Mouse (Mus musculus): ENCODE results near the gene Ajap1. TPM values are rescaled to one million over a fixed set of nuclear protein-coding genes. Genes with fewer than 3 reads are reported as not detected.
A peak's percentile ranks its signal among the peaks of the same experiment; 100 is the strongest.

The Ajap1 gene
- total RNA-seq, 2 experiments from 2014 or later: 48.3 to 49.0 TPM

GRCm38 (mm10) chr4:153437196-153437595, 45.4 kb downstream of the Ajap1 start:
- DNase-seq (ENCODE audit: low spot score in 2 of 2): no peak
- peak overlapping the region; percentile 98 for H3K27ac ChIP-seq
- H3K4me3 ChIP-seq: no peak overlapping the region
- no peak for TF ChIP-seq CTCF (conservative IDR thresholded peaks at IDR 0.05)

- Histone ChIP-seq H3K27ac (peak overlapping the region; percentile 98), H3K4me3 (no peak overlapping the region)
- DNase-seq (ENCODE audit: low spot score in 2 of 2): peak; percentile 30 to 63
- no peak for TF ChIP-seq CTCF (conservative IDR thresholded peaks at IDR 0.05)
These were observed 46.7 kb downstream of the Ajap1 start for GRCm38 (mm10) chr4:153435917-153436316.

GRCm38 (mm10) chr4:153429971-153430370, 52.6 kb downstream of the Ajap1 start:
- Histone ChIP-seq H3K27ac (no peak overlapping the region; the same call in 1 of the 2 replicates), H3K4me3 (no peak overlapping the region)
- no peak for TF ChIP-seq CTCF (conservative IDR thresholded peaks at IDR 0.05)
- no peak for DNase-seq (ENCODE audit: low spot score in 2 of 2)

GRCm38 (mm10) chr4:153425961-153426656, 56.5 kb downstream of the Ajap1 start:
- Histone ChIP-seq H3K4me3 (no peak overlapping the region), H3K27ac (peak overlapping the region; percentile 7; the same call in 1 of the 2 replicates)
- no peak for DNase-seq (ENCODE audit: low spot score in 2 of 2)
- TF ChIP-seq CTCF (conservative IDR thresholded peaks at IDR 0.05): no peak

- no peak for TF ChIP-seq CTCF (conservative IDR thresholded peaks at IDR 0.05)
- no peak overlapping the region for H3K4me3 ChIP-seq
- DNase-seq (ENCODE audit: low spot score in 2 of 2): no peak
- H3K27ac ChIP-seq: peak overlapping the region; percentile 32; the same call in 1 of the 2 replicates
These were observed 58.3 kb downstream of the Ajap1 start for GRCm38 (mm10) chr4:153424324-153424723.

- TF ChIP-seq CTCF (conservative IDR thresholded peaks at IDR 0.05): peak; percentile 56
- Histone ChIP-seq H3K4me3 (no peak overlapping the region), H3K27ac (peak overlapping the region; percentile 46; the same call in 1 of the 2 replicates)
- DNase-seq (ENCODE audit: low spot score in 2 of 2): peak; percentile 37 to 67
These were observed 64.7 kb downstream of the Ajap1 start for GRCm38 (mm10) chr4:153417926-153418325.

- no peak for DNase-seq (ENCODE audit: low spot score in 2 of 2)
- H3K4me3 ChIP-seq: peak overlapping the region; percentile 25; the same call in 1 of the 2 replicates
- TF ChIP-seq CTCF (conservative IDR thresholded peaks at IDR 0.05): no peak
- H3K27ac ChIP-seq: peak overlapping the region; percentile 46; the same call in 1 of the 2 replicates
These were observed 65.3 kb downstream of the Ajap1 start for GRCm38 (mm10) chr4:153417164-153417896.

GRCm38 (mm10) chr4:153416111-153416510, 66.5 kb downstream of the Ajap1 start:
- Histone ChIP-seq H3K4me3 (no peak overlapping the region), H3K27ac (no peak overlapping the region)
- DNase-seq (ENCODE audit: low spot score in 2 of 2): no peak
- TF ChIP-seq CTCF (conservative IDR thresholded peaks at IDR 0.05): no peak

- no peak for DNase-seq (ENCODE audit: low spot score in 2 of 2)
- Histone ChIP-seq H3K27ac (no peak overlapping the region), H3K4me3 (no peak overlapping the region)
- TF ChIP-seq CTCF (conservative IDR thresholded peaks at IDR 0.05): no peak
These were observed 84.2 kb downstream of the Ajap1 start for GRCm38 (mm10) chr4:153398421-153398820.

GRCm38 (mm10) chr4:153387478-153387877, 95.1 kb downstream of the Ajap1 start:
- TF ChIP-seq CTCF (conservative IDR thresholded peaks at IDR 0.05): no peak
- Histone ChIP-seq H3K27ac (no peak overlapping the region), H3K4me3 (no peak overlapping the region)
- peak; percentile 39 to 53 for DNase-seq (ENCODE audit: low spot score in 2 of 2)

- DNase-seq (ENCODE audit: low spot score in 2 of 2): no peak
- H3K4me3 ChIP-seq: no peak overlapping the region
- no peak overlapping the region for H3K27ac ChIP-seq
- no peak for TF ChIP-seq CTCF (conservative IDR thresholded peaks at IDR 0.05)
These were observed 101.2 kb downstream of the Ajap1 start for GRCm38 (mm10) chr4:153381433-153381832.

- DNase-seq (ENCODE audit: low spot score in 2 of 2): no peak
- no peak overlapping the region for H3K4me3 ChIP-seq
- TF ChIP-seq CTCF (conservative IDR thresholded peaks at IDR 0.05): no peak
- no peak overlapping the region for H3K27ac ChIP-seq
These were observed 101.7 kb downstream of the Ajap1 start for GRCm38 (mm10) chr4:153380885-153381284.

- H3K4me3 ChIP-seq: no peak overlapping the region
- peak; percentile 26 to 54 for DNase-seq (ENCODE audit: low spot score in 2 of 2)
- H3K27ac ChIP-seq: no peak overlapping the region
- peak; percentile 84 for TF ChIP-seq CTCF (conservative IDR thresholded peaks at IDR 0.05)
These were observed 104.6 kb downstream of the Ajap1 start for GRCm38 (mm10) chr4:153377981-153378380.
